ENCODE assay signal across 21 mouse cellular contexts in genomic region chr14:36957261-36957660, GRCm38 (mm10). TPM values are rescaled to one million over a fixed set of nuclear protein-coding genes. Genes with fewer than 3 reads are reported as not detected.
DNase-seq lines count a peak whose midpoint lies in the region; ATAC-seq and TF ChIP-seq lines count a peak whose summit lies in the region.
"Had no signal": no experiment of that assay in that cellular context is flagged by ENCODE, and none has a peak within 500 bp of the region (broad histone marks: within the 10 kb centered on the region; RNA-seq: fewer than 3 reads in every experiment).

No protein-coding gene starts in this region.

- no peak for DNase-seq in frontal cortex, adult 2 months (ENCODE audit: extremely low spot score in 1 of 2, low spot score in 1 of 2)
- DNase-seq in kidney, postnatal 14 days = peak; percentile 15
- no peak for DNase-seq in liver, embryonic 11.5 days (ENCODE audit: low spot score)
- DNase-seq in liver, postnatal 0 days = no peak
- no peak for DNase-seq in layer of hippocampus, postnatal 36 days
- DNase-seq in lung, postnatal 36 days = no peak
- DNase-seq: adrenal gland, postnatal 25 days; cerebellum, adult 9-10 months; gastrocnemius, postnatal 36 days; heart, adult 2 months; heart, postnatal 14 days; thymus, adult 18-20 months; thymus, postnatal 36 days had no signal

- no peak for TF ChIP-seq EP300 in liver, postnatal 0 days (IDR thresholded peaks at IDR 0.05; ENCODE audit: low read depth)

- ATAC-seq in frontal cortex, adult (ENCODE audit: low TSS enrichment) = 0 out of 2 replicates have a peak, but pooled peaks have one; percentile 20
- ATAC-seq in kidney, embryonic 15.5 days (replicated peaks; ENCODE audit: low FRiP score) = no peak
- ATAC-seq in liver, embryonic 11.5 days (replicated peaks; ENCODE audit: low FRiP score) = peak; percentile 31; the same call in 1 of the 2 replicates
- peak; percentile 89 for ATAC-seq in liver, postnatal 0 days
- ATAC-seq: forebrain, embryonic 15.5 days; hindbrain, postnatal 0 days had no signal

- 68% methylated on average over 6 of the region's 6 CpGs for WGBS in kidney, embryonic 15.5 days
- WGBS in liver, embryonic 11.5 days = 71% methylated on average over 6 of the region's 6 CpGs
- 51% methylated on average over 6 of the region's 6 CpGs for WGBS in liver, postnatal 0 days (ENCODE audit: insufficient replicate concordance)

- no peaks in the 10 kb centered on the region for H3K36me3 ChIP-seq in kidney, embryonic 15.5 days
- no peaks in the 10 kb centered on the region for H3K36me3 ChIP-seq in liver, embryonic 11.5 days (ENCODE audit: control insufficient read depth, insufficient read depth, low read length)
- H3K36me3 ChIP-seq in liver, postnatal 0 days (replicated peaks; ENCODE audit: insufficient read depth, low read length) = no peaks in the 10 kb centered on the region
- H3K36me3 ChIP-seq: embryonic facial prominence, embryonic 15.5 days; forebrain, embryonic 15.5 days; heart, embryonic 13.5 days; midbrain, embryonic 10.5 days; neural tube, embryonic 15.5 days had no signal

- no peak for TF ChIP-seq CTCF in liver, postnatal 0 days (IDR thresholded peaks at IDR 0.05; ENCODE audit: low read depth)

- H3K4me3 ChIP-seq in kidney, embryonic 15.5 days (replicated peaks) = no peak overlapping the region
- no peak overlapping the region for H3K4me3 ChIP-seq in liver, embryonic 11.5 days (ENCODE audit: low read depth, low read length)
- no peak overlapping the region for H3K4me3 ChIP-seq in liver, postnatal 0 days (ENCODE audit: low read depth, low read length)
- H3K4me3 ChIP-seq: embryonic facial prominence, embryonic 15.5 days; forebrain, embryonic 15.5 days; heart, adult 2 months; heart, embryonic 13.5 days; midbrain, embryonic 10.5 days; neural tube, embryonic 15.5 days had no signal

- H3K9me3 ChIP-seq in kidney, embryonic 15.5 days (replicated peaks) = no peaks in the 10 kb centered on the region
- H3K9me3 ChIP-seq in liver, embryonic 11.5 days (ENCODE audit: control insufficient read depth, low read length) = no peaks in the 10 kb centered on the region
- no peaks in the 10 kb centered on the region for H3K9me3 ChIP-seq in liver, postnatal 0 days (ENCODE audit: low read length)
- H3K9me3 ChIP-seq: embryonic facial prominence, embryonic 15.5 days; forebrain, embryonic 15.5 days; heart, embryonic 13.5 days; midbrain, embryonic 10.5 days; neural tube, embryonic 15.5 days had no signal

- no peaks in the 10 kb centered on the region for H3K27me3 ChIP-seq in kidney, embryonic 15.5 days
- H3K27me3 ChIP-seq in liver, embryonic 11.5 days (replicated peaks; ENCODE audit: control insufficient read depth, insufficient read depth, low read length) = no peaks in the 10 kb centered on the region
- H3K27me3 ChIP-seq in liver, postnatal 0 days (ENCODE audit: insufficient read depth, low read length) = no peaks in the 10 kb centered on the region
- H3K27me3 ChIP-seq: embryonic facial prominence, embryonic 15.5 days; forebrain, embryonic 15.5 days; heart, embryonic 13.5 days; neural tube, embryonic 15.5 days had no signal

- H3K4me1 ChIP-seq in kidney, embryonic 15.5 days = peaks cover 3% of the 10 kb centered on the region; the same call in 1 of the 2 replicates
- H3K4me1 ChIP-seq in liver, embryonic 11.5 days (replicated peaks; ENCODE audit: control insufficient read depth, insufficient read depth, low read length) = no peaks in the 10 kb centered on the region
- H3K4me1 ChIP-seq in liver, postnatal 0 days (ENCODE audit: insufficient read depth) = peaks cover 12% of the 10 kb centered on the region
- H3K4me1 ChIP-seq: embryonic facial prominence, embryonic 15.5 days; forebrain, embryonic 15.5 days; midbrain, embryonic 10.5 days had no signal

- no peak overlapping the region for H3K9ac ChIP-seq in kidney, embryonic 15.5 days
- no peak overlapping the region for H3K9ac ChIP-seq in liver, embryonic 11.5 days (ENCODE audit: low read depth, low read length)
- no peak overlapping the region for H3K9ac ChIP-seq in liver, postnatal 0 days (replicated peaks)
- H3K9ac ChIP-seq: embryonic facial prominence, embryonic 15.5 days; forebrain, embryonic 15.5 days; heart, embryonic 13.5 days; neural tube, embryonic 15.5 days had no signal

- no peak overlapping the region for H3K27ac ChIP-seq in kidney, embryonic 15.5 days
- H3K27ac ChIP-seq in liver, embryonic 11.5 days (ENCODE audit: low read depth, low read length) = no peak overlapping the region
- peak overlapping the region; percentile 74 for H3K27ac ChIP-seq in liver, postnatal 0 days (ENCODE audit: low read depth)
- H3K27ac ChIP-seq: embryonic facial prominence, embryonic 15.5 days; forebrain, embryonic 15.5 days; heart, adult 2 months; heart, embryonic 13.5 days; hindbrain, postnatal 0 days; midbrain, embryonic 10.5 days; neural tube, embryonic 15.5 days had no signal

- H3K4me2 ChIP-seq in kidney, embryonic 15.5 days = no peak overlapping the region
- 0 out of 2 replicates have a peak overlapping the region, but pooled peaks have one; percentile 17 for H3K4me2 ChIP-seq in liver, embryonic 11.5 days
- peak overlapping the region; percentile 27; the same call in 1 of the 2 replicates for H3K4me2 ChIP-seq in liver, postnatal 0 days (ENCODE audit: low read depth, low read length)
- H3K4me2 ChIP-seq: embryonic facial prominence, embryonic 15.5 days; forebrain, embryonic 15.5 days; heart, embryonic 13.5 days; neural tube, embryonic 15.5 days had no signal

RNA-seq across cellular contexts. Expression of gene Ccser2, which starts 11.3 kb away (rescaled TPM):
- polyA plus RNA-seq in frontal cortex, adult 2 months (2012; rRNA removed) = 54.0 and 57.0 TPM in 2 replicates
- 33.9 and 35.1 TPM in 2 replicates for polyA plus RNA-seq in kidney, embryonic 15.5 days (2015; fragmentation: Nextera tagmentation; extraction: Ambion mirVana)
- 10.7 and 11.1 TPM in 2 replicates for polyA plus RNA-seq in liver, embryonic 11.5 days (2014; fragmentation: Nextera tagmentation; extraction: Ambion mirVana)
- 11.8 and 16.6 TPM in 2 replicates for polyA plus RNA-seq in liver, postnatal 0 days (2015; fragmentation: Nextera tagmentation; extraction: Ambion mirVana)
- 10 to 100 TPM; 79.1 to 79.6 TPM for total RNA-seq in layer of hippocampus, postnatal 36 days (2021)
